Mouse (Mus musculus): ENCODE data around the gene Cars2. TPM values are rescaled to one million over a fixed set of nuclear protein-coding genes. Genes with fewer than 3 reads are reported as not detected.
"Not testable (repeated sequence)": the region's sequence is repeated elsewhere in the genome, so short reads cannot be mapped to it uniquely, and the experiment has no call there.

Cars2 gene
- polyA plus RNA-seq, 1 experiment from 2014 or later, result 22.9 TPM

- no peaks in the 10 kb centered on the region for H3K27me3 ChIP-seq (ENCODE audit: control insufficient read depth, insufficient read depth, low read length)
- peaks cover 8% of the 10 kb centered on the region; the same call in 1 of the 2 replicates for H3K4me1 ChIP-seq (ENCODE audit: control insufficient read depth, insufficient read depth, low read length)
- H3K9ac ChIP-seq (ENCODE audit: low read depth, low read length), result peak within 1 kb of the TSS; percentile 74
- 0 out of 2 replicates have a peak within 1 kb of the TSS, but pooled peaks have one; percentile 8 for H3K27ac ChIP-seq (ENCODE audit: low read depth, low read length)
- H3K9me3 ChIP-seq (replicated peaks; ENCODE audit: control insufficient read depth, low read length), result no peaks in the 10 kb centered on the region
- ATAC-seq (replicated peaks; ENCODE audit: insufficient number of reproducible peaks, low FRiP score, low TSS enrichment), result peak; percentile 95
- 3% methylated on average over 73 of the region's 73 CpGs for WGBS (ENCODE audit: insufficient replicate concordance)
- peak within 1 kb of the TSS; percentile 73 for H3K4me2 ChIP-seq
- H3K4me3 ChIP-seq (ENCODE audit: low read depth, low read length), result peak within 1 kb of the TSS; percentile 79
- H3K36me3 ChIP-seq (ENCODE audit: control insufficient read depth, insufficient read depth, low read length), result no peaks in the 10 kb centered on the region; the same call in 1 of the 2 replicates
Measured at GRCm38 (mm10) chr8:11497017-11497990, 53.3 kb downstream of the Cars2 start, which contains the start of gene Naxd. Naxd (plus strand) TSS chr8:11497506.

GRCm38 (mm10) chr8:11492340-11492739, 58.2 kb downstream of the Cars2 start:
- WGBS (ENCODE audit: insufficient replicate concordance), result 73% methylated on average over 2 of the region's 2 CpGs
- H3K27me3 ChIP-seq (ENCODE audit: control insufficient read depth, insufficient read depth, low read length), result not testable (repeated sequence)

GRCm38 (mm10) chr8:11487229-11487628, 63.4 kb downstream of the Cars2 start:
- no peak overlapping the region for H3K9ac ChIP-seq (ENCODE audit: low read depth, low read length)
- ATAC-seq (replicated peaks; ENCODE audit: insufficient number of reproducible peaks, low FRiP score, low TSS enrichment), result no peak
- H3K36me3 ChIP-seq (ENCODE audit: control insufficient read depth, insufficient read depth, low read length), result no peaks in the 10 kb centered on the region
- peaks cover 5% of the 10 kb centered on the region for H3K4me1 ChIP-seq (ENCODE audit: control insufficient read depth, insufficient read depth, low read length)
- 66% methylated on average over 4 of the region's 4 CpGs for WGBS (ENCODE audit: insufficient replicate concordance)
- no peak overlapping the region for H3K4me3 ChIP-seq (ENCODE audit: low read depth, low read length)
- H3K27me3 ChIP-seq (ENCODE audit: control insufficient read depth, insufficient read depth, low read length), result peaks cover 9% of the 10 kb centered on the region; the same call in 1 of the 2 replicates
- H3K4me2 ChIP-seq, result no peak overlapping the region
- H3K27ac ChIP-seq (ENCODE audit: low read depth, low read length), result no peak overlapping the region
- no peaks in the 10 kb centered on the region for H3K9me3 ChIP-seq (replicated peaks; ENCODE audit: control insufficient read depth, low read length)

More at GRCm38 (mm10) chr8:11492340-11492739, 58.2 kb downstream of the Cars2 start:
- not testable (repeated sequence) for H3K9ac ChIP-seq (ENCODE audit: low read depth, low read length); H3K4me1 ChIP-seq (ENCODE audit: control insufficient read depth, insufficient read depth, low read length); H3K9me3 ChIP-seq (replicated peaks; ENCODE audit: control insufficient read depth, low read length); ATAC-seq (replicated peaks; ENCODE audit: insufficient number of reproducible peaks, low FRiP score, low TSS enrichment); H3K4me2 ChIP-seq; H3K27ac ChIP-seq (ENCODE audit: low read depth, low read length); H3K4me3 ChIP-seq (ENCODE audit: low read depth, low read length); H3K36me3 ChIP-seq (ENCODE audit: control insufficient read depth, insufficient read depth, low read length)

- no peak overlapping the region for H3K27ac ChIP-seq (ENCODE audit: low read depth, low read length)
- peaks cover 9% of the 10 kb centered on the region for H3K4me1 ChIP-seq (ENCODE audit: control insufficient read depth, insufficient read depth, low read length)
- no peak overlapping the region for H3K9ac ChIP-seq (ENCODE audit: low read depth, low read length)
- H3K9me3 ChIP-seq (replicated peaks; ENCODE audit: control insufficient read depth, low read length), result no peaks in the 10 kb centered on the region
- WGBS (ENCODE audit: insufficient replicate concordance), result 20% methylated on average over 7 of the region's 7 CpGs
- H3K27me3 ChIP-seq (ENCODE audit: control insufficient read depth, insufficient read depth, low read length), result peaks cover 13% of the 10 kb centered on the region
- no peak overlapping the region for H3K4me2 ChIP-seq
- no peaks in the 10 kb centered on the region for H3K36me3 ChIP-seq (ENCODE audit: control insufficient read depth, insufficient read depth, low read length)
- H3K4me3 ChIP-seq (ENCODE audit: low read depth, low read length), result no peak overlapping the region
- no peak for ATAC-seq (replicated peaks; ENCODE audit: insufficient number of reproducible peaks, low FRiP score, low TSS enrichment)
Measured at GRCm38 (mm10) chr8:11486142-11486541, 64.4 kb downstream of the Cars2 start.

GRCm38 (mm10) chr8:11482537-11482936, 68.0 kb downstream of the Cars2 start:
- H3K9ac ChIP-seq (ENCODE audit: low read depth, low read length), result peak overlapping the region; percentile 46; the same call in 1 of the 2 replicates
- H3K27ac ChIP-seq (ENCODE audit: low read depth, low read length), result peak overlapping the region; percentile 71
- no peak overlapping the region for H3K4me3 ChIP-seq (ENCODE audit: low read depth, low read length)
- no peak overlapping the region for H3K4me2 ChIP-seq
- no peak for ATAC-seq (replicated peaks; ENCODE audit: insufficient number of reproducible peaks, low FRiP score, low TSS enrichment)
- no peaks in the 10 kb centered on the region for H3K36me3 ChIP-seq (ENCODE audit: control insufficient read depth, insufficient read depth, low read length)
- peaks cover 12% of the 10 kb centered on the region for H3K4me1 ChIP-seq (ENCODE audit: control insufficient read depth, insufficient read depth, low read length)
- H3K27me3 ChIP-seq (ENCODE audit: control insufficient read depth, insufficient read depth, low read length), result peaks cover 28% of the 10 kb centered on the region
- H3K9me3 ChIP-seq (replicated peaks; ENCODE audit: control insufficient read depth, low read length), result no peaks in the 10 kb centered on the region
- 41% methylated on average over 3 of the region's 3 CpGs for WGBS (ENCODE audit: insufficient replicate concordance)

GRCm38 (mm10) chr8:11481876-11482275, 68.7 kb downstream of the Cars2 start:
- no peaks in the 10 kb centered on the region for H3K9me3 ChIP-seq (replicated peaks; ENCODE audit: control insufficient read depth, low read length)
- H3K4me2 ChIP-seq, result no peak overlapping the region

GRCm38 (mm10) chr8:11479591-11479990, 71.0 kb downstream of the Cars2 start:
- no peak for ATAC-seq (replicated peaks; ENCODE audit: insufficient number of reproducible peaks, low FRiP score, low TSS enrichment)
- Histone ChIP-seq H3K9ac (ENCODE audit: low read depth, low read length) (no peak overlapping the region), H3K36me3 (ENCODE audit: control insufficient read depth, insufficient read depth, low read length) (no peaks in the 10 kb centered on the region), H3K27ac (ENCODE audit: low read depth, low read length) (no peak overlapping the region), H3K27me3 (ENCODE audit: control insufficient read depth, insufficient read depth, low read length) (peaks cover 31% of the 10 kb centered on the region), H3K9me3 (replicated peaks; ENCODE audit: control insufficient read depth, low read length) (no peaks in the 10 kb centered on the region), H3K4me2 (peak overlapping the region; percentile 98), H3K4me3 (ENCODE audit: low read depth, low read length) (no peak overlapping the region), H3K4me1 (ENCODE audit: control insufficient read depth, insufficient read depth, low read length) (peaks cover 19% of the 10 kb centered on the region)
- 7% methylated on average over 14 of the region's 14 CpGs for WGBS (ENCODE audit: insufficient replicate concordance)

More at GRCm38 (mm10) chr8:11481876-11482275, 68.7 kb downstream of the Cars2 start:
- Histone ChIP-seq H3K4me1 (ENCODE audit: control insufficient read depth, insufficient read depth, low read length) (peaks cover 12% of the 10 kb centered on the region), H3K9ac (ENCODE audit: low read depth, low read length) (0 out of 2 replicates have a peak overlapping the region, but pooled peaks have one; percentile 46), H3K36me3 (ENCODE audit: control insufficient read depth, insufficient read depth, low read length) (no peaks in the 10 kb centered on the region), H3K27ac (ENCODE audit: low read depth, low read length) (peak overlapping the region; percentile 71; the same call in 1 of the 2 replicates), H3K27me3 (ENCODE audit: control insufficient read depth, insufficient read depth, low read length) (peaks cover 28% of the 10 kb centered on the region), H3K4me3 (ENCODE audit: low read depth, low read length) (no peak overlapping the region)
- 71% methylated on average over 3 of the region's 3 CpGs for WGBS (ENCODE audit: insufficient replicate concordance)
- no peak for ATAC-seq (replicated peaks; ENCODE audit: insufficient number of reproducible peaks, low FRiP score, low TSS enrichment)

GRCm38 (mm10) chr8:11478807-11479527, 71.6 kb downstream of the Cars2 start:
- H3K27me3 ChIP-seq (ENCODE audit: control insufficient read depth, insufficient read depth, low read length), result peaks cover 33% of the 10 kb centered on the region
- H3K27ac ChIP-seq (ENCODE audit: low read depth, low read length), result 0 out of 2 replicates have a peak overlapping the region, but pooled peaks have one; percentile 7
- peak overlapping the region; percentile 77 for H3K9ac ChIP-seq (ENCODE audit: low read depth, low read length)
- H3K4me1 ChIP-seq (ENCODE audit: control insufficient read depth, insufficient read depth, low read length), result peaks cover 22% of the 10 kb centered on the region
- 0 out of 2 replicates have a peak, but pooled peaks have one; percentile 25 for ATAC-seq (replicated peaks; ENCODE audit: insufficient number of reproducible peaks, low FRiP score, low TSS enrichment)
- H3K36me3 ChIP-seq (ENCODE audit: control insufficient read depth, insufficient read depth, low read length), result no peaks in the 10 kb centered on the region
- H3K4me3 ChIP-seq (ENCODE audit: low read depth, low read length), result peak overlapping the region; percentile 70
- peak overlapping the region; percentile 98 for H3K4me2 ChIP-seq
- 1% methylated on average over 22 of the region's 23 CpGs for WGBS (ENCODE audit: insufficient replicate concordance)
- H3K9me3 ChIP-seq (replicated peaks; ENCODE audit: control insufficient read depth, low read length), result no peaks in the 10 kb centered on the region

Measured in heart, embryonic 11.5 days (tissue).